Mouse (Mus musculus) liver, postnatal 0 days (tissue): Measurements from ENCODE around the gene Alg2.

Experiments
- CTCF ChIP-seq: sonication (generic); IDR thresholded peaks from 2 replicates; pipeline ENCODE4 v1.5.1; 2016; ENCODE audit warnings: antibody characterized with exemption, low read depth
- EP300 ChIP-seq: IDR thresholded peaks from 2 replicates; pipeline ENCODE4 v1.6.1; 2016; ENCODE audit warnings: antibody characterized with exemption, low read depth, mild to moderate bottlenecking

DNA sequence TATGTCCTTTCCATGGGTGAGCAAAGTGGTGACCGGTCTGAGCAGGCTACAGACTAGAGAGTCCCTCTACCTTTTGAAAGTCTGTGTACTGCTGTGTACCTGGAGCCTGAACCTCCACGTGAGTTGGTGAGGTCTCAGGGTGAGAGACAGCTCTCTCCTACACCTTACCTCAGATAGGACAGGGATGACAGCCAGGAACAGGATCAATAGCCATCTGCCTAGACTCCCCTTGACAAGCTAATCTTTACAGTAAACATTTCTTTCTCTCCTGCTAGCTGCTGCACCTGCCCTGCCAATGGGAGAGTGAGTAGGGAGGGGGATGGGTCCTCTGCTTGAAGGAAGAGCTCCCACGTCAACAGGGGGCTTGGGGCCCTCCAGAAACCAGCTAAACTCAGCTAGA, 46.5 kb downstream of the Alg2 start:
- TF ChIP-seq CTCF (no peak), EP300 (no peak)
